Mouse (Mus musculus): ENCODE measurements at regions not wholly inside any gene's neighbourhood (a gene's known extent, or its start where the extent isn't known, plus 50 kb on each side); places are given as distances from the start of the nearest gene placed in this dataset.

DNA sequence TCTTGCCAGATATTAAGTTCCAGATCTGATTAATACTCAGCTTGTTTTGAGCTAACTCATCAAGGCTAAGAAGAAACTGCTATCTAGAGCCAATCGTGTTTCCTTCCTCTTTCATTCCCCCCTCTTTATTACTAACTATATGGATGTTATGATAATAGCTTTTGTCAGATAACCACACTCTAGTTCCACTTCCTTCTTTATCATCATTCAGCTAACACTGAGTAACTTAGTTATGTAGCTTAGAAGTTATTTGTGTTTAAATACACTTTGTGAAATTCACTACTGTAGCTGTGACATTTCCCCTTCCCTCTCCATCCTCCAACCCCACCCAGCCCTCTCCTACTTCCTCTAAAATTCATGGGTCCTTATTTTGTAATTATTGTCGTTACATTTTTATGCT, 1988.6 kb downstream of the 4930444P10Rik start:
- no peaks in the 10 kb centered on the region for H3K36me3 ChIP-seq (replicated peaks in 1 of 2; ENCODE audit: control insufficient read depth in 1 of 2, insufficient read depth in 1 of 2, low read length in 1 of 2)
- TF ChIP-seq POLR2A (IDR thresholded peaks at IDR 0.05; ENCODE audit: low read depth, low read length) (no peak), ZC3H11A (IDR thresholded peaks at IDR 0.05; ENCODE audit: low read depth, low read length) (no peak), RCOR1 (conservative IDR thresholded peaks at IDR 0.05; ENCODE audit: low read depth, low read length) (no peak), USF1 (IDR thresholded peaks at IDR 0.05; ENCODE audit: low read depth, low read length) (no peak), JUN (IDR thresholded peaks at IDR 0.05; ENCODE audit: insufficient read depth, low read depth, low read length) (no peak), RAD21 (IDR thresholded peaks at IDR 0.05; ENCODE audit: low read depth, low read length) (no peak), KAT2A (IDR thresholded peaks at IDR 0.05; ENCODE audit: insufficient replicate concordance, low read length) (no peak), MYC (IDR thresholded peaks at IDR 0.05; ENCODE audit: low read depth, low read length) (no peak)
- peaks cover 0 to 10% of the 10 kb centered on the region in 2 experiments; a peak in 3 of 4 replicates for H3K4me1 ChIP-seq (ENCODE audit: control insufficient read depth in 1 of 2, insufficient read depth in 2 of 2)
- H3K4me2 ChIP-seq (ENCODE audit: insufficient read depth, low read depth, poor library complexity, severe bottlenecking) = no peak overlapping the region
- in situ Hi-C loops (cut with MboI; ENCODE audit: low pct_ligation_motif_present, low pct_unique_long_range_greater_than_20kb, low sequenced_read_pairs) (no loop called here), dilution Hi-C loops (cut with MboI; ENCODE audit: extremely low pct_ligation_motif_present, extremely low pct_unique_long_range_greater_than_20kb, low sequenced_read_pairs) (no loop called here)
- H3K27me3 ChIP-seq (replicated peaks) = no peaks in the 10 kb centered on the region
- no peak overlapping the region for H3K27ac ChIP-seq (ENCODE audit: insufficient read depth, low read depth)
- no peaks in the 10 kb centered on the region for H3K79me2 ChIP-seq (replicated peaks; ENCODE audit: control insufficient read depth, extremely low read depth, insufficient read depth, poor library complexity, severe bottlenecking)
- no peak overlapping the region for H3K4me3 ChIP-seq (replicated peaks in 1 of 3; ENCODE audit: low read depth in 2 of 3, low read length in 2 of 3, poor library complexity in 1 of 3)
- peaks cover 7% of the 10 kb centered on the region for H3K9me3 ChIP-seq (replicated peaks; ENCODE audit: low read length)
- DNase-seq (ENCODE audit: extremely low read depth) = peak; percentile 14
- no peak overlapping the region for H3K9ac ChIP-seq (ENCODE audit: insufficient read depth, low read depth)

DNA sequence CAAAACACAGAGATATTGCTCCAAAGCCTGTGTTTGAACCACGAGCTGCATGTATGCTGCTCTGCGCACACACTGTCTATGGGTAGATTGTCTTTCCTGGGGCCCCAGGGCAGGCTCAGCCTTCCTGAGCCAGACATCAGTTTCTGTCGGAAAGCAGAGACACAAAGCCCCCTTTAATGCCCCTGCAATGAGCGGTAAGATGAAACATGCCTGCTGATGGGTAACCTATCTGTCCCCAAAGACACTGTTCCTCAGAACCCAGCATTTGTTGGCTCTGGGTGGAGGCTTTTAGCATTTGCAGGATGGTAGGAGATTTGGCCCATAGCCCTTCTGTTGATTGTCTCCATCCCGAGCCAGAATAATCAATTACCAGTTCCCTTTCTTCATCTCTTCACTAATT, 1994.1 kb downstream of the 4930444P10Rik start:
- Histone ChIP-seq H3K27me3 (replicated peaks) (no peaks in the 10 kb centered on the region), H3K4me3 (replicated peaks in 1 of 3; ENCODE audit: low read depth in 2 of 3, low read length in 2 of 3, poor library complexity in 1 of 3) (no peak overlapping the region), H3K4me2 (ENCODE audit: insufficient read depth, low read depth, poor library complexity, severe bottlenecking) (no peak overlapping the region), H3K27ac (ENCODE audit: insufficient read depth, low read depth) (no peak overlapping the region), H3K79me2 (replicated peaks; ENCODE audit: control insufficient read depth, extremely low read depth, insufficient read depth, poor library complexity, severe bottlenecking) (no peaks in the 10 kb centered on the region), H3K9me3 (replicated peaks; ENCODE audit: low read length) (peaks cover 3% of the 10 kb centered on the region), H3K9ac (ENCODE audit: insufficient read depth, low read depth) (no peak overlapping the region), H3K4me1 (ENCODE audit: control insufficient read depth in 1 of 2, insufficient read depth in 2 of 2) (peaks cover 0 to 10% of the 10 kb centered on the region in 2 experiments; a peak in 3 of 4 replicates), H3K36me3 (replicated peaks in 1 of 2; ENCODE audit: control insufficient read depth in 1 of 2, insufficient read depth in 1 of 2, low read length in 1 of 2) (no peaks in the 10 kb centered on the region)
- dilution Hi-C loops (cut with MboI; ENCODE audit: extremely low pct_ligation_motif_present, extremely low pct_unique_long_range_greater_than_20kb, low sequenced_read_pairs) (no loop called here), in situ Hi-C loops (cut with MboI; ENCODE audit: low pct_ligation_motif_present, low pct_unique_long_range_greater_than_20kb, low sequenced_read_pairs) (no loop called here)
- no peak for DNase-seq (ENCODE audit: extremely low read depth)
- no peak for TF ChIP-seq BHLHE40 (IDR thresholded peaks at IDR 0.05; ENCODE audit: low read depth, low read length)
- TF ChIP-seq TBP (conservative IDR thresholded peaks at IDR 0.05; ENCODE audit: low read depth, low read length) = no peak
- TF ChIP-seq MEF2A (IDR thresholded peaks at IDR 0.05; ENCODE audit: borderline replicate concordance, low read depth, low read length) = no peak
- no peak for TF ChIP-seq MXI1 (IDR thresholded peaks at IDR 0.05; ENCODE audit: low read depth, low read length)
- no peak for TF ChIP-seq ZKSCAN1 (IDR thresholded peaks at IDR 0.05; ENCODE audit: borderline replicate concordance, low read depth, low read length)
- TF ChIP-seq ZC3H11A (IDR thresholded peaks at IDR 0.05; ENCODE audit: low read depth, low read length) = no peak
- TF ChIP-seq PAX5 (IDR thresholded peaks at IDR 0.05; ENCODE audit: low read length) = no peak
- no peak for TF ChIP-seq SMC3 (IDR thresholded peaks at IDR 0.05; ENCODE audit: low read depth, low read length)
- no peak for TF ChIP-seq CHD2 (IDR thresholded peaks at IDR 0.05; ENCODE audit: low read length)
- no peak for TF ChIP-seq UBTF (IDR thresholded peaks at IDR 0.05; ENCODE audit: low read depth, low read length)
- no peak for TF ChIP-seq JUN (IDR thresholded peaks at IDR 0.05; ENCODE audit: insufficient read depth, low read depth, low read length)
- TF ChIP-seq ZNF384 (IDR thresholded peaks at IDR 0.05; ENCODE audit: low read depth, low read length) = no peak
- no peak for TF ChIP-seq USF2 (conservative IDR thresholded peaks at IDR 0.05; ENCODE audit: low read depth, low read length)
- no peak for TF ChIP-seq USF1 (IDR thresholded peaks at IDR 0.05; ENCODE audit: low read depth, low read length)
